Mouse (Mus musculus): Measurements from ENCODE around the gene Nenf.

- TF ChIP-seq CHD2 (IDR thresholded peaks at IDR 0.05; ENCODE audit: low read depth, low read length) (no peak), MAFK (IDR thresholded peaks at IDR 0.05; ENCODE audit: insufficient read depth, low read depth, low read length) (no peak), HCFC1 (IDR thresholded peaks at IDR 0.05; ENCODE audit: borderline replicate concordance, insufficient read depth, low read length) (no peak)
Observed at GRCm38 (mm10) chr1:191306316-191306715, 11.7 kb downstream of the Nenf start.

Measured in ES-E14 (cell line).